Mouse (Mus musculus) liver, adult 2 months (tissue): ENCODE data around the gene Palm.
A peak's percentile ranks its signal among the peaks of the same experiment; 100 is the strongest.

ENCODE experiments used
- CTCF ChIP-seq: fragments of 200-500 bp; IDR thresholded peaks from 2 replicates; pipeline ENCODE4 v1.5.1; 2011; ENCODE audit warnings: low read depth, low read length, control low read depth
- POLR2A ChIP-seq: fragments of 200-500 bp; IDR thresholded peaks from 2 replicates; pipeline ENCODE4 v1.6.1; 2011; ENCODE audit warnings: low read length, control low read depth; ENCODE audit not compliant: insufficient read depth; ENCODE audit errors: extremely low read depth

GRCm38 (mm10) chr10:79853860-79854795, 60.8 kb downstream of the Palm start, which contains the start of gene Ptbp1:
- no peak for TF ChIP-seq CTCF
- peak; percentile 98 for TF ChIP-seq POLR2A
